Mouse (Mus musculus) small intestine, adult 2 months (tissue): ENCODE measurements around the gene Repin1. TPM values are rescaled to one million over a fixed set of nuclear protein-coding genes. Genes with fewer than 3 reads are reported as not detected.
A peak's percentile ranks its signal among the peaks of the same experiment; 100 is the strongest.

Source experiments
- H3K27ac ChIP-seq: fragments of 200-500 bp; 2 replicates; pipeline ENCODE4 v1.5.1; 2012; ENCODE audit warnings: low read depth, low read length, control low read depth, inconsistent platforms; ENCODE audit not compliant: insufficient read depth
- H3K27me3 ChIP-seq: fragments of 200-500 bp; 2 replicates; pipeline ENCODE4 v1.6.1; 2012; ENCODE audit warnings: mild to moderate bottlenecking, moderate library complexity, low read length, inconsistent platforms; ENCODE audit not compliant: control insufficient read depth, insufficient read depth
- H3K36me3 ChIP-seq: fragments of 200-500 bp; 2 replicates; pipeline ENCODE4 v1.6.1; 2012; ENCODE audit warnings: mild to moderate bottlenecking, low read length, control low read depth, inconsistent platforms; ENCODE audit not compliant: control insufficient read depth, insufficient read depth
- H3K4me1 ChIP-seq: fragments of 200-500 bp; 2 replicates; pipeline ENCODE4 v1.6.1; 2012; ENCODE audit warnings: low read length, inconsistent platforms, mixed read lengths; ENCODE audit not compliant: control insufficient read depth, insufficient read depth, insufficient read length
- H3K4me3 ChIP-seq: fragments of 200-500 bp; 2 replicates; pipeline ENCODE4 v1.5.1; 2012; ENCODE audit warnings: low read depth, mild to moderate bottlenecking, control low read depth, inconsistent platforms, low read length, moderate library complexity
- CTCF ChIP-seq: fragments of 200-500 bp; IDR thresholded peaks from 2 replicates; pipeline ENCODE4 v1.5.1; 2012; ENCODE audit warnings: low read depth, mild to moderate bottlenecking, control low read depth, inconsistent platforms, low read length, moderate library complexity, mixed read lengths; ENCODE audit not compliant: insufficient replicate concordance, insufficient read length; ENCODE audit errors: extremely low read depth
- POLR2A ChIP-seq: fragments of 200-500 bp; IDR thresholded peaks from 2 replicates; pipeline ENCODE4 v1.6.1; 2012; ENCODE audit warnings: low read depth, mild to moderate bottlenecking, control low read depth, inconsistent platforms, low read length, moderate library complexity
- WGBS: fragments of 180-500 bp; shearing (Covaris S2); methylation state at CpG from one replicate; pipeline ENCODE4 v1.1.7; 2018; 5-methylcytosine and 5-hydroxymethylcytosine counted together
- polyA plus RNA-seq: library from polyadenylated mRNA; depleted of rRNA; stranded (reverse); fragments of >200 nt; gene quantifications from 2 replicates; pipeline ENCODE4 v1.2.3, GENCODE M21; 2012; rRNA removed

The Repin1 gene
- 8.1 and 10.2 TPM in 2 replicates for polyA plus RNA-seq

DNA sequence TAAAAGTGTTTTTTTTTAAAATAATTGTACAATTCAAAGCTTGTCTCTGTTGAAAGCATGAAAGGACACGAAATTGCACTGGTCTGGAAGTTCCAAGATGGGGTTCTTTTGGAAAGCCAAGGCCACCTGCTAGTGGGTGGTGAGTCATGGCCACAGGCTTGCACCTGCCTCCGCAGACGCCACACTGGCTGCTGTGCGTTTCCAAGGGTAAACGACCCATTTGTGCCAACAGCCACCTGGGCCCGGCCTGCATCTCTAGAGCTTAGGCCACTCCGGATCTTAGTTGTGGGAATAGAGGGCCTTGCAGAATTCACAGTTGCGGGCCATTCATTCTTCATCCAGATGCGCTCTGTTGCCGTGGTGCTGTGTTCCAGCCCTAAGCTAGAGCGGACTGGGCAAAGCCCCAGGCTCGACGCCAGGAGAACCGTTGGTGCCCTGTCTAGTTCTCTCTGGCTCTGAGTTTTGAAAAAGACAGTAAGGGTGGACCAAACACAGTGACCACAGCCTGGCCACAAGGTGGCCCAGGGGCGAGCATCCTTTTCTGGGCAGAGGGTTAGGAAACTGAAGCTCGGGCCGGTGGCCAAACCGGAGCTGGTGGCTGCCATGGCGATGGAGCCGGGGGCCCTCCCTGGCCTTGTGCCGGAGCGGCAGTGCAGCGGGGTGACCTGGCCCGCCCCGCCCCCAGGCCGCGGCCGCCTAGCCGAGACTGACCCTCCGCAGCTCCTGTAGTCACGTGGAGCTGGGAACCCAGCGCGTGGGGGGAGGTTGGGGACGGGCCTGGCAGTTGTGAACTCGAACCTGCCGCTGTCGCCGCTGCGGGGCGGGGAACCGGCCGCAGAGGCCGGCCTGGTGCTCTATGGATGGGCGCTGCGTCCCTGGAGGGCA lies at the start of gene Repin1, which contains the start of gene Gm44965:
Repin1 (plus strand) TSS at position 726 of the 885 bp plus-strand sequence.
Gm44965 (plus strand) TSS at position 784 of the 885 bp plus-strand sequence.
- Histone ChIP-seq H3K36me3 (peaks cover 8% of the 10 kb centered on the region), H3K27ac (peak within 1 kb of the TSS; percentile 29), H3K4me3 (peak within 1 kb of the TSS; percentile 93), H3K27me3 (no peaks in the 10 kb centered on the region), H3K4me1 (peaks cover 9% of the 10 kb centered on the region; the same call in 1 of the 2 replicates)
- TF ChIP-seq POLR2A (no peak; the same call in none of the 2 replicates), CTCF (peak; percentile 40; the same call in 1 of the 2 replicates)
- 2% methylated on average over 45 of the region's 45 CpGs for whole genome bisulfite sequencing

DNA sequence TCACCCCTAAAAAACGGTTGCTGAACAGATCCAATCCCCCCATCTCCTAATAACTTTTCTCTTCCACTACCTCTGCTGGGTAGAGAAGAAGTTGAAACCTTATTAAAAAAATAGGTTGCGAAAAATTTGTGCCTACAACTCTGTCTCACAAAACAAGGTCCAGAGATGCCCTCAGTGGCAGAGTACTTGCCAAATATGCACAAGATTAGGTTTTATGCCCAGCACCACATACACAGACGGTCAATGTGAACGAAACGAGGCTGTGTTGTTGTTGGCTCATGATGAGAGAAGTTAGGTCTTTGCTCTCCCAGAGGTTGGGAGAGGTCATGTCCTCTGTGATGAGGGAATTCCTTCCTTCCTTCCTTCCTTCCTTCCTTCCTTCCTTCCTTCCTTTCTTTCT lies 48.4 kb upstream of the Repin1 start:
- H3K27me3 ChIP-seq: no peaks in the 10 kb centered on the region
- peaks cover 20% of the 10 kb centered on the region for H3K4me1 ChIP-seq
- 74% methylated on average over 5 of the region's 5 CpGs for WGBS
- no peak overlapping the region for H3K27ac ChIP-seq
- TF ChIP-seq CTCF: no peak
- TF ChIP-seq POLR2A: no peak
- H3K36me3 ChIP-seq: no peaks in the 10 kb centered on the region
- H3K4me3 ChIP-seq: no peak overlapping the region

DNA sequence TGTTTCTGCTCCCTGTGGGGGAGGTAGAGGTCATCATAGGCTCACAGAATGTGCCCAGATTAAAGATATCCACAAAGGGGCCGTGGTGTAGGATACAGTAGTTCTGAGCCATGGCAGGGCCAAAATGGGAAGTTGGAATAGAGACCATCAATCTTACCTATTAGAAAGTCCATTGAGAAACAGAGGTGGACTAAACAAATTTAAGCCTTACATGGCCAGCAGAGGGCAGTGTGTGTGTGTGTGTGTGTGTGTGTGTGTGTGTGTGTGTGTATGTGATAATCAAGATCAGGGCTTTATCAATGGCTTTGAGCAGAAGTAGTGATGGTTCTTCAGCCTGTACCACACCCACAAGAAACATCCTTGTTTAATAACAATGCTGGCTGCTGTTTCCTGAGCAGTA lies 47.4 kb upstream of the Repin1 start:
- no peak overlapping the region for H3K4me3 ChIP-seq
- H3K4me1 ChIP-seq: peaks cover 17% of the 10 kb centered on the region; the same call in 1 of the 2 replicates
- TF ChIP-seq POLR2A: no peak
- no peak for TF ChIP-seq CTCF
- WGBS: 32% methylated on average over 1 of the region's 1 CpGs
- H3K27me3 ChIP-seq: no peaks in the 10 kb centered on the region
- H3K36me3 ChIP-seq: no peaks in the 10 kb centered on the region
- H3K27ac ChIP-seq: no peak overlapping the region

DNA sequence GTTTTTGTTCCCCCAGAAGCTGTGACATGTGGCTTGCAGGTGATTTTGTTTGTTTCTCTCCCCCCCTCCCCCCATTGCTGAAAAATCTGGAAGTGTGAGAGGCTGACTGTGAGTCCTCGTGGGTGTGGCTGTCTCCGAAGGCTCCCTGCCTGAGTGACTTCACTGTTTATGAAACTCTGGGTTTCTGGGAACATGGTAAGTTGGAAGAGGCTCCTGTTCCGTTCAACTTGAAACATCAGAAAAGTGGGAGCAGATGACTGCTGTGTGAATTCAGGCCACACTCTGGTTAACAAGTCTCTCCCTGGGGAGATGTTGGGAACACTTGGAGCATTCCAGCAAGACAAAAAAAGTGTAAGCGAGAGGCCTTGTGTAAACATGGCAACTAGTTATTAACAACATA lies 46.8 kb upstream of the Repin1 start:
- 57% methylated on average over 4 of the region's 4 CpGs for WGBS
- H3K27ac ChIP-seq: no peak overlapping the region
- H3K36me3 ChIP-seq: no peaks in the 10 kb centered on the region
- TF ChIP-seq CTCF (no peak), POLR2A (no peak)
- H3K4me1 ChIP-seq: peaks cover 11% of the 10 kb centered on the region; the same call in 1 of the 2 replicates
- H3K27me3 ChIP-seq: no peaks in the 10 kb centered on the region
- no peak overlapping the region for H3K4me3 ChIP-seq

GRCm38 (mm10) chr6:48548314-48548713 lies 45.4 kb upstream of the Repin1 start:
- no peaks in the 10 kb centered on the region for H3K36me3 ChIP-seq
- no peaks in the 10 kb centered on the region for H3K27me3 ChIP-seq
- H3K4me1 ChIP-seq: no peaks in the 10 kb centered on the region
- H3K4me3 ChIP-seq: no peak overlapping the region
- 66% methylated on average over 6 of the region's 6 CpGs for WGBS
- no peak for TF ChIP-seq POLR2A
- TF ChIP-seq CTCF: no peak
- no peak overlapping the region for H3K27ac ChIP-seq

- no peak overlapping the region for H3K27ac ChIP-seq
- no peak for TF ChIP-seq CTCF
- TF ChIP-seq POLR2A: no peak
- no peaks in the 10 kb centered on the region for H3K27me3 ChIP-seq
- H3K36me3 ChIP-seq: no peaks in the 10 kb centered on the region
- no peak overlapping the region for H3K4me3 ChIP-seq
- 61% methylated on average over 4 of the region's 4 CpGs for WGBS
- H3K4me1 ChIP-seq: peaks cover 5% of the 10 kb centered on the region; the same call in 1 of the 2 replicates
These were observed 40.8 kb upstream of the Repin1 start for GRCm38 (mm10) chr6:48552918-48553317.

DNA sequence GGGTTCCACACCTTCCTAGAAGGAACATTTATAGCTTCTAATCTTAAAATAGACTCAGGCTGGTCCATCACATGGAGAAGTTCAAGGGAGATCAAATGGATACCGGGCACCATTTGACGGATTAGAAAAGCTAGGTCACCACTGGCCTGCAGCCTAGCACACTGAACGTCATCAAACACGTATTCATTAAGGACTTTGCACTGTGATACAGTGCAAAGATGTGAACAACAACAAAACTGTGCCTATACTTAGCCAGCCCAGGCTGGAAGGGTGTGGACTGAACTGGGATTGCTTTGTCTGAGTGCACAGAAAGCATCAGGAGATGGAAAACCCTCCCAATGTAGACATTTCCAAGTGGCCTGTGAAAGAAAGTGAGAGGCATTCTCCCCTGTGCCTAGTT lies 39.9 kb upstream of the Repin1 start:
- Histone ChIP-seq H3K36me3 (no peaks in the 10 kb centered on the region), H3K4me1 (peaks cover 5% of the 10 kb centered on the region; the same call in 1 of the 2 replicates), H3K27me3 (no peaks in the 10 kb centered on the region), H3K27ac (peak overlapping the region; percentile 91), H3K4me3 (no peak overlapping the region)
- TF ChIP-seq CTCF (no peak), POLR2A (no peak)
- 43% methylated on average over 4 of the region's 4 CpGs for WGBS
